Mouse (Mus musculus) liver, adult (tissue): ENCODE data around the gene Nipa1.

ENCODE experiments used
- GATA4 ChIP-seq: IDR thresholded peaks from 2 replicates; pipeline ENCODE4 v1.6.1; 2014; ENCODE audit warnings: mild to moderate bottlenecking, low read length; ENCODE audit not compliant: insufficient replicate concordance

The Nipa1 gene

GRCm38 (mm10) chr7:55968258-55968901 is 51.4 kb downstream of the Nipa1 start:
- TF ChIP-seq GATA4: no peak

- no peak for TF ChIP-seq GATA4
Measured at GRCm38 (mm10) chr7:55966866-55967460, 52.8 kb downstream of the Nipa1 start.

DNA sequence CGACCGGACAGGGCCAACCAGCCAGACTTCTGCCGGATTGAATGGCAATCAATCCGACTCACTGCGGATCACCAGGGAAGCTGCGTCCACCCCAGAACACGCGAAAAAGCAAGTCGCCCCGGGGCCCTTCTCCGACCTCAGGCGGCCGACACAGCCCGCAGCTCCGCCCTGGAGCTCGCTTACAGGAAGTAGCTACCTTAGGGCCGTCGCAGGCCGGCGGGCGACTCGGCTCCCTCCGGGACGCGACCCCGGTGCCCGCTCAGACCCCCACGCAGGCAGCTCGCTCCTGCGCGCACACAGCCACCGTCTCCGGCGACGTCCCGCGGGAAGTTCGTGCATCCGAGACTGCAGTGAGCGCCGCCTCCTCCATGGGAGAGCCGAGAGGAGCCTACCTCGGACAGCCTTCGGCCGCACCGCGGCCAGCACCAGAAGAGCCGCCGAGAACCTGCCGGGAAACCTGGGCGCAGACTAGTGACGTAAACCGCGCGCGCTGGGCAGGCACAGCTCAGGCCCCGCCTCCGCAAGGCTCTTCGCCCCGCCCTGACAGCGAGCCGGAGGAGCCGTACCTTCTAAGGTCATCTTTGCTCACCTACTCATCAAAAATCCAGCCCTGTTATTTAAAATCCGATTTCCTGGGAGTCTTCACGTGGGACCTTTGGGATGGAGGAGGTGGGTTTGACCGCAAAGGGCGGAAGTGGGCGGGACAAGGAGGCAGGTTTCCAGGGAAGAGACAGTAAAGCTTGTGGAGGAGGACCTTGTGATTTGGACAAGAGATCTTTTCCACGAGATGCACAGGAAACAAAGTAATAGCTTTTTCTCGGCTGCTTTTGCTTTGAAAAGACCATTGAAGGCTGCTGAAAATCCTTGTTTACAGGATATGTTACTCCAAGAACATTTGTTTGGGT is 57.5 kb downstream of the Nipa1 start, which contains the start of gene Nipa2:
Gene Nipa2 (minus strand): TSS at position 473 of the 905 bp plus-strand sequence.
- no peak for TF ChIP-seq GATA4

DNA sequence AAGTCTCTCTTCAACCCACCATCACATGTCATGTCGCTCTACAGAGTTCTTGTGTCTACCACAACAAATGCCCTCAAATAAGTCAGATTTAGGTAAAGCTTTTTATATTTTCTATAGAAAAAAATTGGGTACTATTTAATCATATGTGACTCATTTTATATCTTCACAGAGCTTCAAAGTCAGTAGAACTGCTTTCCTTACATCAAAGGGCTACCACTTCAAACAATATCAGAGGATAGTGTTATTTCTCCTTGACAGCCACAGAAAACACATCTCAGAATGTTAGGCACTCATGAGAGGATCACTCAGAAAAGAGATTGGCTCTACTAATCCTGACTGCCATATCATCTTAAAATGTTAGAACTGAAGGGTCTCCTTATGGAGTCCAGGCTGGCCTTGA is 59.2 kb downstream of the Nipa1 start:
- no peak for TF ChIP-seq GATA4

DNA sequence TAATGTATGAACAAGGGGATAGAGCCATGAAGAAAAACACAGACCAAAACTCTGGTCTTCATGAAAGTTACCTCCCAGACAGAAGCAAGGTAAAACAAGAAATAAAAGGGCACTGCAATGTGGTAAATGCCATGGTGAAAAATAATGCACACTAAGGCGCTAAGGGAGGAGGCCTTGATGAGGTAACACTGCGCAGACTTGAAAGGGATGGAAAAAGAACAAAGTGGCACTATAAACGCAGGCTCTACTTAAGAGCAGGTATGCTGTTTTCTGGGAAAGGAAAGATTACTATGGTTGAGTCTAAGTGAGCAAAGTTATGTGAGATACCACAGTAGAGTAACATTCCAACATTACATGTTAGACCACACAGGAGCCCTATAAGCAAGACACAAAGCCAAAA is 60.0 kb downstream of the Nipa1 start:
- TF ChIP-seq GATA4: no peak

DNA sequence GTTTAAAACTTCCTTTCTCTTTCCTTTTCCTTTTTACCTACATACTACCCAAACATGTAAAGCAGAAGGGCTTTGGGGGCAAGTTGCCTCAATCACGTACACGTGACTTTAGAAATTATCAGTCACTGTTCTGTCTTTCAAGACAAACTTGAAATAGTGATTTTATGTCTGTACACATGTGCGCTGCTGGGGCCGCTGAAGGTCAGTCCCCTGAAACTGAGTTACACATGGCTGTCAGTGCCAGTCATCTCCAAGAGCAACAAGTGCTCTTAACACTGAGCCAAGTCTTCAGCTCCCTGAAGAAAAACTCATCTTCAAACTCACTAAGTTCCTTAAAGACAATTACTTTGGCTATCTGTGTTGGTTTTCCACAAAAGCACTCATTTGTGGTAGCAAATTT is 61.8 kb downstream of the Nipa1 start:
- TF ChIP-seq GATA4: no peak

DNA sequence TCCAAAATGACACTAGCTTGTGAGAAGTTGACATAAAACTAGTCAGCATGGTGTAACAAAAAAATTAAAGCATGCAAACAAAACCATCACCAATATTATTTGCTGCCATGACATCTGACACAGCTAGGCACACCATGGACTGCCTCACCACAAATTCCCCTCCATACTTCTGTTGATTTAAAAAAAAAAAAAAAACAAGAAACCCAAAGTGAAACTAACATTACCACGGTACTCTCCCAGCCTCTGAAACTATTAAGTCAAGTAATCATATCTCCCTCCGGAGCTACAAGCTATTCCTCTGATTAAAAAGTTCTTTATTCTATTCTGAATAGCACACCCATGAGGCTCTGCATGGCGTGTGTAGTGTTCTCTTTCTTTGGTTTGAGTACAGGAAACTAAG is 62.6 kb downstream of the Nipa1 start:
- TF ChIP-seq GATA4: no peak

- no peak for TF ChIP-seq GATA4
Measured at GRCm38 (mm10) chr7:55956054-55956453, 63.7 kb downstream of the Nipa1 start.

DNA sequence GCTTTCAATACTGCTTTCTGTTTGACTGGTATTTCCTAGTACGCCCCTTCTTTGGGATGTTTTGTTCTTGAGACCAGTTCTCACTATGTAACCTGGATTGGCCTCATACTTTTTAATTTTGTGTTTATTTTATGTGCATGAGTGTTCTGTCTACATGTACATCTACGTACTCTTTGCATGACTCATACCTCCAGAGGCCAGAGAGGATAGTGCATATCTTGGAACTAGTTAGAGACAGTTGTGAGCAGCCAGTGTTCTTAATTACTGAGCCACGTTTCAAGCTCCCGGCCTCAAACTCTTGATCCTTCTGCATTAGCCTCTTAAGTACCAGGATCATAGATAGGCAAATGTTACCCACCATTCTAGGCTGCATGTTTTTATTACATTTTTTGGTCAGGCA is 81.4 kb downstream of the Nipa1 start:
- TF ChIP-seq GATA4: no peak

GRCm38 (mm10) chr7:55935025-55935424 is 84.7 kb downstream of the Nipa1 start:
- peak; percentile 95 for TF ChIP-seq GATA4

- TF ChIP-seq GATA4: no peak
Measured at GRCm38 (mm10) chr7:55928649-55929048, 91.1 kb downstream of the Nipa1 start.
